Mouse (Mus musculus): Measurements from ENCODE around the gene Arid1b.

DNA sequence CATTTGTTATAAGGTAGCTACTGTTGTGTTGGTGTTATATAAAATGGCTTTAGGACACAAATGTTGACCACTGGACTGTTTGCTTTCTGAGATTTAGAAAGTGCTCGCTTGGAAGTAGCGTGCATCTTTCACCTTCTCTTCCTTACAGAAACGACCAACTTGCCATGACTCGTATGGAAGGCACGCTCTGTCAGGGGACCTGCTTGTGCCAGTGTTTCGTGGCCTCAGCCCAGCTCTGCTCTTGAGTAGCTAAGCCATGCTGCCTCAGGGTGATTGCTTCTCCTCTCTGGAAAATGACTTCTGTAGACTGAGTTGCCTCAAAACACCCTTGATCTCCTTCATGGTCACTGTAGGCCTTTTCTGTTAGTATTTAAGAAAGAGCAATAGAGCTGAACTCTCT is 137.6 kb downstream of the Arid1b start:
- TF ChIP-seq EP300 (IDR thresholded peaks at IDR 0.05; ENCODE audit: insufficient read depth, low read depth, low read length) (no peak), CTCF (IDR thresholded peaks at IDR 0.05) (no peak)

All from heart, adult 2 months (tissue).